Mouse (Mus musculus): ENCODE measurements around the gene Clec16a. TPM values are rescaled to one million over a fixed set of nuclear protein-coding genes. Genes with fewer than 3 reads are reported as not detected.

The Clec16a gene
- total and polyA plus RNA-seq, 3 experiments, result 20.0 to 24.2 (median 20.5) TPM

- dilution Hi-C loops (cut with MboI; ENCODE audit: extremely low pct_ligation_motif_present, extremely low pct_unique_long_range_greater_than_20kb, low sequenced_read_pairs) (no loop called here), in situ Hi-C loops (cut with MboI; ENCODE audit: low pct_ligation_motif_present, low pct_unique_long_range_greater_than_20kb, low sequenced_read_pairs) (loop anchor here (5.0 kb wide), 2 partner anchors 121 to 216 kb away; no protein-coding TSS in a partner anchor)
- Histone ChIP-seq H3K4me3 (replicated peaks in 1 of 3; ENCODE audit: low read depth in 2 of 3, low read length in 2 of 3, poor library complexity in 1 of 3) (no peak within 1 kb of the TSS), H3K79me2 (replicated peaks; ENCODE audit: control insufficient read depth, extremely low read depth, insufficient read depth, poor library complexity, severe bottlenecking) (peaks cover 14% of the 10 kb centered on the region), H3K27me3 (replicated peaks) (no peaks in the 10 kb centered on the region), H3K36me3 (replicated peaks in 1 of 2; ENCODE audit: control insufficient read depth in 1 of 2, insufficient read depth in 1 of 2, low read length in 1 of 2) (peaks cover 0 to 11% of the 10 kb centered on the region in 2 experiments), H3K27ac (ENCODE audit: insufficient read depth, low read depth) (no peak within 1 kb of the TSS), H3K9ac (ENCODE audit: insufficient read depth, low read depth) (no peak within 1 kb of the TSS), H3K4me1 (ENCODE audit: control insufficient read depth in 1 of 2, insufficient read depth in 2 of 2) (peaks cover 28 to 37% of the 10 kb centered on the region in 2 experiments), H3K9me3 (replicated peaks; ENCODE audit: low read length) (no peaks in the 10 kb centered on the region), H3K4me2 (ENCODE audit: insufficient read depth, low read depth, poor library complexity, severe bottlenecking) (no peak within 1 kb of the TSS)
- DNase-seq (ENCODE audit: extremely low read depth), result peak; percentile 44
- peak; percentile 52; the same call in 1 of the 2 replicates for TF ChIP-seq TCF12 (IDR thresholded peaks at IDR 0.05; ENCODE audit: low read depth, low read length)
- TF ChIP-seq POLR2A (IDR thresholded peaks at IDR 0.05; ENCODE audit: low read depth, low read length), result no peak
- TF ChIP-seq BHLHE40 (IDR thresholded peaks at IDR 0.05; ENCODE audit: low read depth, low read length), result 0 out of 2 replicates have a peak, but pooled peaks have one; percentile 18
- TF ChIP-seq MXI1 (IDR thresholded peaks at IDR 0.05; ENCODE audit: low read depth, low read length), result no peak
- no peak for TF ChIP-seq CTCF (conservative IDR thresholded peaks at IDR 0.05 in 1 of 2, IDR thresholded peaks at IDR 0.05 in 1 of 2; ENCODE audit: low read depth in 2 of 2, low read length in 2 of 2)
- TF ChIP-seq ETS1 (conservative IDR thresholded peaks at IDR 0.05; ENCODE audit: low read depth, low read length), result 0 out of 2 replicates have a peak, but pooled peaks have one; percentile 19
- TF ChIP-seq USF1 (IDR thresholded peaks at IDR 0.05; ENCODE audit: low read depth, low read length), result no peak
- TF ChIP-seq RAD21 (IDR thresholded peaks at IDR 0.05; ENCODE audit: low read depth, low read length), result no peak
- 0 out of 2 replicates have a peak, but pooled peaks have one; percentile 25 for TF ChIP-seq CHD2 (IDR thresholded peaks at IDR 0.05; ENCODE audit: low read length)
- TF ChIP-seq NELFE (IDR thresholded peaks at IDR 0.05; ENCODE audit: low read depth, low read length), result no peak
- TF ChIP-seq JUND (conservative IDR thresholded peaks at IDR 0.05; ENCODE audit: low read depth, low read length), result no peak
- TF ChIP-seq MEF2A (IDR thresholded peaks at IDR 0.05; ENCODE audit: borderline replicate concordance, low read depth, low read length), result no peak
- no peak for TF ChIP-seq JUN (IDR thresholded peaks at IDR 0.05; ENCODE audit: insufficient read depth, low read depth, low read length)
These were observed 243.1 kb downstream of the Clec16a start, which contains the start of gene Tnp2 for GRCm38 (mm10) chr16:10788271-10788670. Tnp2 (minus strand) TSS chr16:10788660.

DNA sequence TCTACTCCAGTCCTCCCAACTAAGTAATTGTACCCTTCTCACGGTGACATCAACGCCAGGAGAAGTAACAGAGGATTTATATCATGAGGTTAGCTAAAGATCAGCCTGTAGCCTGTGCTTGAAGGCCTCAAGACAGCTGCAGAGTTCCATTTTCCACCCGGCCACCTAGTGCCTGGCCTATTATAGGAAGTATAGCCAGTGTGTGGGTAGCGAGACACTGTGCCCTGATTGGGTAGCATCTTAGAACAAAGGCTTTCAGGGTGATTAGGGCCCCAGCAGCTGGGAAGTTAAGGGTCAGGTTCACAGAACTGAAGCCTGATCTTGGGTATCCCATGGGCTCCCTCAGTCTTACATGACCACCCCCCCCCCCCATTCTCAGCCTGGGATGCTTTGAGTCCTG is 243.7 kb downstream of the Clec16a start:
- TF ChIP-seq TCF12 (IDR thresholded peaks at IDR 0.05; ENCODE audit: low read depth, low read length), result no peak
- no peak for TF ChIP-seq SMC3 (IDR thresholded peaks at IDR 0.05; ENCODE audit: low read depth, low read length)
- no peak for TF ChIP-seq IRF4 (IDR thresholded peaks at IDR 0.05; ENCODE audit: low read depth, low read length)
- no peak for TF ChIP-seq ELF1 (IDR thresholded peaks at IDR 0.05; ENCODE audit: low read depth, low read length)
- in situ Hi-C loops (cut with MboI; ENCODE audit: low pct_ligation_motif_present, low pct_unique_long_range_greater_than_20kb, low sequenced_read_pairs), result loop anchor here (5.0 kb wide), 2 partner anchors 122 to 217 kb away; no protein-coding TSS in a partner anchor
- Histone ChIP-seq H3K9me3 (replicated peaks; ENCODE audit: low read length) (no peaks in the 10 kb centered on the region), H3K4me1 (ENCODE audit: control insufficient read depth in 1 of 2, insufficient read depth in 2 of 2) (peaks cover 31 to 37% of the 10 kb centered on the region in 2 experiments), H3K36me3 (replicated peaks in 1 of 2; ENCODE audit: control insufficient read depth in 1 of 2, insufficient read depth in 1 of 2, low read length in 1 of 2) (peaks cover 0 to 6% of the 10 kb centered on the region in 2 experiments), H3K27ac (ENCODE audit: insufficient read depth, low read depth) (no peak overlapping the region), H3K79me2 (replicated peaks; ENCODE audit: control insufficient read depth, extremely low read depth, insufficient read depth, poor library complexity, severe bottlenecking) (peaks cover 9% of the 10 kb centered on the region), H3K4me2 (ENCODE audit: insufficient read depth, low read depth, poor library complexity, severe bottlenecking) (no peak overlapping the region), H3K9ac (ENCODE audit: insufficient read depth, low read depth) (no peak overlapping the region), H3K27me3 (replicated peaks) (no peaks in the 10 kb centered on the region), H3K4me3 (replicated peaks in 1 of 3; ENCODE audit: low read depth in 2 of 3, low read length in 2 of 3, poor library complexity in 1 of 3) (no peak overlapping the region)
- dilution Hi-C loops (cut with MboI; ENCODE audit: extremely low pct_ligation_motif_present, extremely low pct_unique_long_range_greater_than_20kb, low sequenced_read_pairs), result no loop called here
- peak; percentile 42 for DNase-seq (ENCODE audit: extremely low read depth)
